Mouse (Mus musculus) erythroblast, embryonic 14.5 days (primary cell): ENCODE measurements around the gene Ino80e.

ENCODE experiments used
- GATA1 ChIP-seq: IDR thresholded peaks from 2 replicates; pipeline ENCODE4 v1.6.1; 2012; ENCODE audit warnings: low read length, inconsistent platforms, mixed read lengths
- TAL1 ChIP-seq: IDR thresholded peaks from 3 replicates; pipeline ENCODE4 v1.6.1; 2012; ENCODE audit warnings: low read length, inconsistent platforms, mixed read lengths

- TF ChIP-seq GATA1 (no peak), TAL1 (no peak)
Measured at GRCm38 (mm10) chr7:126898102-126898990, 36.2 kb upstream of the Ino80e start.
